Mouse (Mus musculus) gastrocnemius, adult 2 months (tissue): Measurements from ENCODE around the gene Trip12. TPM values are rescaled to one million over a fixed set of nuclear protein-coding genes. Genes with fewer than 3 reads are reported as not detected.

Source experiments
- DNase-seq: peaks from one replicate; pipeline ENCODE4 v3.0.0; 2022
- H3K27ac ChIP-seq: fragments of 200-600 bp; 2 replicates; pipeline ENCODE4 v1.8.1; 2022; ENCODE audit warnings: mild to moderate bottlenecking
- H3K4me3 ChIP-seq: fragments of 200-600 bp; 2 replicates; pipeline ENCODE4 v1.8.1; 2022; ENCODE audit warnings: mild to moderate bottlenecking, moderate library complexity
- CTCF ChIP-seq: fragments of 200-600 bp; IDR thresholded peaks from 2 replicates; pipeline ENCODE4 v1.8.1; 2022; ENCODE audit warnings: antibody characterized with exemption, mild to moderate bottlenecking, moderate library complexity
- intact Hi-C: fragments of 180-260 bp; cut with DNase I; formaldehyde crosslinking; loops from one replicate; pipeline ENCODE4 v1.15.1; 2025
- total RNA-seq, 2 experiments: library from RNA; stranded (reverse); gene quantifications; 2 replicates each; pipeline ENCODE4 v1.2.3; 2021

The Trip12 gene
- total RNA-seq, 2 experiments from 2014 or later: 194 to 206 TPM

DNA sequence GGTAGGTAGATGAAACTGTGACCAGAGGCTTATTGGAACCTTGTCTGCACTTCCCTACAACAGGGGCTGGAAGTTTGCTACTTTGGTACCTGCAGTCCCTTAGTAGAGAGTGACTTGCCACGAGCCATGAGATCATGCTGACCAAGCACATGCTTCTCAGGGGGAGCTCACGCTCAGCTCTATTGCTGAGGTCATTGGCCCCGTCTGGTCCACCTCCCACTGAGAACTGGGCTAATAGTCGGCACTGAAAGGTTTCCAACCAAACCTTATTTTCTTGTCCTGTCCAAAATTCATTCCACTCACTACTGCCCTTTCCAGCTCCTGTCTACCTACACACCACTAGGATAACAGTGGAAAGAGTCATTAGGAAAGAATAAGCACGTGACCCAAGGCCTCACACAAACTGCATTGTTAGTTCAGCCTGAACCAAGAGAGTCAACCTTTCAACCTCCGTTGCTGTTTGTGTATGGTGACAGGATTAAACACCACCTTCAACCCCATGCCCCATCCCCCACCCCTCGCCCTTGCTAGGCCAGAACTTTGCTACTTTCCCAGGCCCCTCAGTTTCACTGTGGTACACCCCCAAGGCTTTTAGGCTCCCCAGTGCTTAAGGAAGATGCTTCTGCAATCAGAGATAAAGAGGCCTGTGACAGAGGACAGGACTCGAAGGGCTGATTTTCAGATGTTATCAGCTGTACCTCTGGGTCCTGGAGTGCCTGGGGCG, 11.4 kb upstream of the Trip12 start:
- intact Hi-C loops: no loop called here
- Histone ChIP-seq H3K4me3 (no peak overlapping the region), H3K27ac (peak overlapping the region; percentile 46)
- no peak for TF ChIP-seq CTCF
- no peak for DNase-seq

DNA sequence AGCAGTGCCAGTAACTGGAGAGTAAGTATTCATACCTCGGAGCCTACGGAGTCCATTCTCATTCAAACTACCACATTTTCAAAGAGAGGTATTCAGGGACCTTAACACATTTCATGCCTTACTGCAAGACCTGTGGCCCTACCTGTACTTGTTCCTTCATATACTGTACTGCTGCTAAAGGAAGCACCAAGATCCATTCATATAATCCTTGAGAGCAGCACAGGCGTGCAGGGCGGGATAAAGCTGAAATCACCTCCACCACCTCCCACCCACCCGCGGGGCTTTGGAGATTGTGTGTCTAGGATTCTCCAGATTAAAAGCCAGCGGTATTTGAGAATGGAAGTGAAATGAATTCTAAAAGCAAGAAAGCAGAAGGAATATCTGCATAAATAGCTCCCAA, 10.2 kb upstream of the Trip12 start:
- intact Hi-C loops: no loop called here
- Histone ChIP-seq H3K27ac (no peak overlapping the region), H3K4me3 (no peak overlapping the region)
- no peak for TF ChIP-seq CTCF
- no peak for DNase-seq

DNA sequence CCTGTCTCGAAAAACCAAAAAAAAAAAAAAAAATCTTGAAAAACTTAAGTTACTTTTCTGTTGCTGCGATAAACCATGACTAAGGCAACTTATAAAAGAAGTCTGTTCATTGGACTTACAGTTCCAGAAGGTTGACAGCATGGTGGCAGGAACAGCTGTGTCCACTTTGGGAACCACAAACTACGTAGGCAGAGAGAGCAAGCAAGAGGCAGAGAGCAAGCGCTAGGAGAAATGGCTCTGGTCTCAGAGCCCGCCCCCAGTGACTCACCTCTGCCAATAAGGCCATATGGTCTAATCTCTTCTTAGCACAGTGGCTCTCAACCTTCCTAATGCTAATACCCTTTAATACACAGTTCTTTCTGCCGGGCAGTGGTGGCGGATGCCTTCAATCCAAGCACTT, 9.5 kb upstream of the Trip12 start:
- no peak for DNase-seq
- intact Hi-C loops: no loop called here
- TF ChIP-seq CTCF: no peak
- H3K4me3 ChIP-seq: no peak overlapping the region
- H3K27ac ChIP-seq: no peak overlapping the region

DNA sequence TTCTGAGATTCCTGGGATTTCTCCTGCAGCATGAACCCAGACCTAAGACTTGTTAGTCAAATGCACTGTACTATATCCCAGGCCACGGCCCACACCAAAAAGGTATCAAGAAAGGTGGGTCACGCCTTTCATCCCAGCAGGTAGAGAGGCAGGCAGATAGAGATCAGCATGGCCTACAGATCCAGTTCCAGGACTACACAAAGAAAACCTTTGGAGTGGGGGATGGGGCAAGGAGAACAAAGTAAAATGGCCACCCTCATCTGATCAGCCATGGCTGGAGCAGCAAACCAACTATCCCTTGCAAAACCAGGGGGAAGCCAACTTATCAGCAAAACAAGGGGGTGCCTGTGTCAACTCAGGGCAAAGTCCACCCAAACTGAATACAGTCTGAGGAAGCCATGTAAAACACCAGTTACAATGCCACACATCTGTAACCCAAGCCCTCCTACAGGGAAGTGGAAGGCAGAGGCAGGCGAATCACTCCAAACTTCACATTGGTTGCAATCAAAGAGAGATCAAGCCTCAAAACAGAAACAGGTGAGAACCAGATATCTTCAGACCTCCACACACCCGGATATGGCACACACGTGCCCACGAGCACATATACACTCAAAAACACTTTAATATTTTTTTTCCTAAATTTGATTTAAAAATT, 8.6 kb upstream of the Trip12 start:
- TF ChIP-seq CTCF: no peak

DNA sequence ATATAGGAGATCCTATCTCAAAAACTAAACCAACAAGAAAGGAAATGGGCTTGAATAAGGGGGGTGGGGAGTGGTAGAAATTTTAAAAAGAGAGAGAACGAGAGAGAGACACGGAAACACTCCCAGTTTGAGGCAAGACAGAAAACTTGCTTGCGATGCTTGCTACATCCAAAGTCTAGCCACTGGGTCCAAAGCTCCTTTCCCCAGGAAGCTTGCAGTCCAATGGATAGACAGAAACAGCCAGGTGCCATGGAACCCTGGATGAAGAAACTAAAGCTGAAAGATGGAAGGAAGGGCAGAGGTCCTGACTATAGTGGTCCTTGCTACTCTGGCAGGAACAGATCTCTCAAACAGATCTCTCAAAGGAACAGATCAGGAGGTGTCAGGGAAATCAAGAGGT, 8.0 kb upstream of the Trip12 start:
- Histone ChIP-seq H3K27ac (no peak overlapping the region), H3K4me3 (no peak overlapping the region)
- intact Hi-C loops: no loop called here
- TF ChIP-seq CTCF: no peak
- no peak for DNase-seq

More for the DNA sequence above, 8.6 kb upstream of the Trip12 start:
- intact Hi-C loops: no loop called here
- H3K4me3 ChIP-seq: no peak overlapping the region
- DNase-seq: no peak
- H3K27ac ChIP-seq: no peak overlapping the region

DNA sequence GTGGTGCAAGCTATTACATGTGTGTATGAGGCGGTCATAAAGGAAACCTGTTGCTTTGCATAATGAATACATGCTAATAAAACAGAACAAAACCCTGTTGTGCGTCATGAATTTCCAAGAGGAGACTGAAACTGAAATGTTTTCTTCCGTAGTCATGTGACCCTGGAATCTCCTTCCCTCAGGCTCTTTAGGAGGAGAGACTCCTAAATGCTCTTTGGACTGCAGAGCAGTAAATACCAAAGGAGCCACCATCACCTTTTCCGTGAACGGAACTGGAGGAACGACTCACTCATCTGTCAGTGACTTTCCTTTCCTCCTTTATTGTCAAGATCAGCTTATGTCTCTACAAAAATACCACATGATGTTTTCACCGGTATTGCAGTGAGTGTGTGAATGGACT, 7.4 kb upstream of the Trip12 start:
- TF ChIP-seq CTCF: no peak
- intact Hi-C loops: no loop called here

DNA sequence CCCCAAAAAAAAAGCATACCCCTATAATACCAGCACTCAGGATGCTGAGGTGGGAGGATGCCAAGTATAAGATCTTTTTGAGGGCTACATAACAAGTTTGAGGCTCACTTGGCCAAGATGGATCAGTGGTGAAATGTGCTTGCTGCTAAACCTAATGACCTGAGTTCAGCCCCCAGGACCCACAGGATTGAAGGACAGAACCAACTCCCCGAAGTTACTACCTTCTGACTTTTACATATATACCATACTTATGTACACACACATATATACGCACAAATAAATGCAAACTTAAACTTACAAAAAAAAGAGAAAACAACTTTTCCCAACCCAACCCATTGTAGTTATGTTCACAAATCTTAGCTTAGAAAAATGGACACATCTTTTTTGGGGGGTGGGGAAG, 3.0 kb upstream of the Trip12 start:
- H3K27ac ChIP-seq: no peak overlapping the region
- H3K4me3 ChIP-seq: no peak overlapping the region
- no peak for DNase-seq
- no peak for TF ChIP-seq CTCF
- intact Hi-C loops: loop anchor here (5.0 kb wide), 1 partner anchor 106 kb away; no protein-coding TSS in a partner anchor

More for the DNA sequence above, 7.4 kb upstream of the Trip12 start:
- DNase-seq: no peak
- H3K4me3 ChIP-seq: no peak overlapping the region
- H3K27ac ChIP-seq: no peak overlapping the region

DNA sequence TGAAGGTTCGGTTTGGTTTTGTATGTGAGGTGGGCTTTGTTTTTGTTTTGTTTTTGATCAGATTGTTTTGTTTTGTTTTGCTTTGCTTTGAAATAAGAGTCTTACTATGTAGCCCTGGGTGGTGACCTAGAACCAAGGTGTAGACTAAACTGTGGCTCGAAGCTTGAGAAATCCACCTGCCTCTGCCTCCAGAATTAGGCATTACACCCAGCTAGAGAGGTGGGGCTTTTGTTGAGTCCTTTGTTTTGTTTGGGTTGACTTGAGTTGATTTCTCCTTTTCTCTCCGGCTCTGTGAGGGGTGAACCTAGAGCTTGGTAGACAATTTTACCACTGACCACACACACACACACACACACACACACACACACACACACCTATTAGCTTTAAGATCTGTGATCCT, 745 bp upstream of the Trip12 start:
- TF ChIP-seq CTCF: no peak
- no peak for DNase-seq
- Histone ChIP-seq H3K27ac (no peak overlapping the region), H3K4me3 (no peak overlapping the region)
- intact Hi-C loops: loop anchor here (5.0 kb wide), 1 partner anchor 104 kb away; no protein-coding TSS in a partner anchor

DNA sequence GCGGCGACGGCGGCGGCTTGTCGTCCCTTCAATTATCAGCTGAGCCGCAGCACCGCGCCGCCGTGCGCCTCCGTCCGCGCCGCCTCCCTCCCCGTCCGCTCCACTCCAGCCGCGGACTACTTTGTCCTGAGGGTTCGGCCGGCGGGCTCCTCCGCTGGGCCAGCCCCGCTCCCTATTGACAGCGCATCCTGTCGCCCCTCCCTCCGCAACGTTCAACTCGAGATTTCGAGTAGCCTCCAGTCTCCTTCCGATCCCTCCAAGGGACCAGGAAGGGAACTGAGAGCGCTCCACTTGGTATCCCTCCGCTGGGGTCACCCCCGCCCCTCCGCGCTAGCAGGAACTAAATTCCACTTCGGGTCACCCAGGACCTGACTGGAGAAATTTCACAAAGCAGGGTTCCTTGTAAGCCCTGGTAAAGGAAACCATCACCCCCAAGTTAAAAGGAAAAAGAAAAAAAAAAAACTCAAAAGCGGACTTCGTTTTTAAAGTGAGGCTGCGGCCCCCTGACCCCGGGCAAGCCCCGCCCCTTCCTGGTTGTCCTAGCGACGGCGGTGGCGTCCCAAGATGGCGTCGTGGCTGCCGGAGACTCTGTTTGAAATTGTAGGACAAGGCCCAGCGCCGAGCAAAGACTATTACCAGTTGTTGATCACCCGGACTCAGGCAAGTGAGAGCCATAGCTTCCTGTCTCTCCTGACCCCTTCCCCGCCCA, 853 bp downstream of the Trip12 start, which contains the start of gene Fbxo36:
Gene Fbxo36 (plus strand): TSS at position 533 of the 709 bp plus-strand sequence.
- peak within 1 kb of the TSS; percentile 89 for H3K4me3 ChIP-seq
- TF ChIP-seq CTCF: no peak
- H3K27ac ChIP-seq: peak within 1 kb of the TSS; percentile 98
- intact Hi-C loops: loop anchor here (5.0 kb wide), 2 partner anchors 52 to 102 kb away; no protein-coding TSS in a partner anchor
- DNase-seq: peak; percentile 95

DNA sequence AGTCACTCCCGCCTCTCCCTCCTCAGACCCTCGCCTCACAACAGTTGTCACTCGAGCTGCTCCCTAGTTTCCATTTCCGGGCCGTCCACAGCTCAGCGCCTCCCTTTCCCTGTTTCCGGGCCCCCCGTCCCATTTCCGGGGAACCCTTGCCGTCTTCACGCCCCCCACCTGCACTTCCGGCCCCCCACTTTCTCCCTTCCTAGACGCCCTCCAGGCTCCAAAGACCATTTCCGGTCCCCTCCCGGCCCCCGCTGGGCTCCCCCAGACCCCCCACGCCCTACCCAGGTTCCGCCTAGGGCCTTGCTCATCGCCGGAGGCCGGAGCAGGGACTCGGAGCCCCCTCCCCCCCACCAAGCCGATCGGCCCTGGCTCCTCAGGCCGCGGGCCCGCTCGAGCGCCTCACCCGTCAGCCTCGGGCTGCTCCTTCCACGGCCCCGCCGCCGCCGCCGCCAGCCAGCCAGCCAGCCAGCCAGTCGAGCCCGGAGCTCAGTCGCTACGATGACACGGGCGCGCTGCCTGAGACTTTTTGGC, 1.6 kb downstream of the Trip12 start:
- Histone ChIP-seq H3K27ac (peak overlapping the region; percentile 98), H3K4me3 (peak overlapping the region; percentile 89)
- TF ChIP-seq CTCF: no peak
- intact Hi-C loops: loop anchor here (5.0 kb wide), 1 partner anchor 51 kb away; no protein-coding TSS in a partner anchor
- peak; percentile 81 for DNase-seq

DNA sequence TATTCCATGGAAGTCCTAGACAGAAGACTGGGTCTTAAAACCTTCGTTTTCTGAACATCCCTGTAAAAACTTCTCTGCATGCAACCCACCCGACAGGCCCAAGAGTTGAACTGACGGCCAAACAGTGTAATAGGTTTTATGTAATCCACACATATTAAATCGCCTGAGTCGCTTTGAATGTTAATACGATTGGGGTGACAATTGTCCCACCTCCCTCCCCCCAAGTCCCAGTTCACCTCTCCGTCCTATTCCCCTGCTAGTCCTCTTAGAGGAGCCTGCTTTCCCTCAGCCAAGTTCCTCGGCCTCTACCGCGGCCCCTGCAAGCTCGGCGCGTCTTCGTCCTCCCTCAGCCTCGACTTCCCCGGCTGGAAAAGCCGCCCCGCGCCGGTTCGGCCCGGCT, 2.2 kb downstream of the Trip12 start:
- Histone ChIP-seq H3K4me3 (peak overlapping the region; percentile 89), H3K27ac (peak overlapping the region; percentile 98)
- no peak for DNase-seq
- intact Hi-C loops: loop anchor here (5.0 kb wide), 1 partner anchor 51 kb away; no protein-coding TSS in a partner anchor
- no peak for TF ChIP-seq CTCF

DNA sequence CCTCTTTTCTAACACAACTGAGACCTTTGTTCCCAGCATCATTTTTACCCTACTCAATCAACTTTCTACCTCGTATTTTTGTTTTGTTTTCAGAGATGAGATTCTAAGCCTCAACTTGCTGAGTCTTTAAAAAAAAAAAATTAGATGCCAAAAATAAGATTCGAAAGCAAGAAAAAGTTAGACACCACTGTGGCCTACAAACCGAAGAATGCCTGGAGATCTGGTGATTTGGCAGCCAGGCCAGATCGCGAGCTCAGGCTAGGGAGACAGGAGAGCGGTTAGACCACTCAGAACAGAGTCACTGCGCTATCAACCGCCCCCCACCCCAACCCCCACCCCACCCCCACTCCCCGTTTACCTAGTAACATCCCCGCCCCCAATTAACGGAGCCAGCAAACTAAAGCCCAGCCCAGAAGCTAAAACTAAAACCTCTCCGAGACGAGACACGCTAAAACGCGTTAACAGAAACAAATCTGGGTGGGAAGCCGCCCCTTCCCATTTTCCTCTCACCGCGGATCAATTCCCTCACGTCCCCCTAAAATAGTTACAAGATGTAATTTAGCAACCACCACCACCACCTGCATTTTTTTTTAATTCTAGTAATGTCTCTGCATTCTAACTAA, 2.7 kb downstream of the Trip12 start:
- peak; percentile 21 for DNase-seq
- peak overlapping the region; percentile 89 for H3K4me3 ChIP-seq
- intact Hi-C loops: loop anchor here (5.0 kb wide), 1 partner anchor 50 kb away; no protein-coding TSS in a partner anchor

More for the DNA sequence above, 2.7 kb downstream of the Trip12 start:
- TF ChIP-seq CTCF: no peak
- H3K27ac ChIP-seq: peak overlapping the region; percentile 98
